Mouse (Mus musculus): ENCODE data around the gene Dnmt1. TPM values are rescaled to one million over a fixed set of nuclear protein-coding genes. Genes with fewer than 3 reads are reported as not detected.

Gene Dnmt1
- total and polyA plus RNA-seq, 3 experiments: 412 to 1,953 (median 681) TPM

DNA sequence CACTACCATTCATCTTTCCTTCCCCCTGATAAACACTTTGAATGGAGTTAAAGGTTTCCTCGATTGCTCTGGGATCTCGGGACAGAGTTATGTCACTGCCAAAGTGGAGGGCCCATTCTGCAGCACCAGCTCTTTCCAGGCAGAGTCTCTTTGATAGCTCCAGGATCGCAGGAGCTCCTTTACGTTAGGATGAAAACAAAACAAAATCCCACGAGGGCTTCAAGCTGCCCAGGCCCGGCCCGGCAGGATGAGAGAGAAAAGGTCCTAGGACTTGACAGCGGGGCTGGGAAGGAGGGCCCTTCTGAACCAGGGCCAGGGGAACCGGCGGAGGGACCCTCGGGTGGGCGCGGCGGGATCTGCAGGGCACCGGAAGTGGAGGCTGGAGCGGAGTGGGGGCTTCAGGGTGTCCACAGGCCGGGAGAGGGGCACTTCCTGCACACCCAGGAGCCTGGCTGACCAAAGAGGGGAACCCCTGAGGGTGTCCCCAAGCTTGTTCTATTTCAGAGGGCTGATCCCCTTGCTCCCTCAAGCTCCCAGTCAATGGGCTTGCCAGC is 7.6 kb downstream of the Dnmt1 start:
- Histone ChIP-seq H3K9me3 (replicated peaks; ENCODE audit: insufficient read depth, low read length) (no peaks in the 10 kb centered on the region), H3K27ac (ENCODE audit: control insufficient read depth, low read depth, low read length) (peak overlapping the region; percentile 89), H3K4me3 (ENCODE audit: control insufficient read depth in 1 of 2, insufficient read depth in 1 of 2, low read depth in 2 of 2, low read length in 2 of 2) (peak overlapping the region; percentile 49 to 74), H3K79me2 (ENCODE audit: control insufficient read depth, insufficient read depth, low read length, poor library complexity) (peaks cover 56% of the 10 kb centered on the region), H3K36me3 (ENCODE audit: control insufficient read depth in 1 of 2, insufficient read depth in 2 of 2, low read length in 2 of 2) (peaks cover 22 to 27% of the 10 kb centered on the region in 2 experiments), H3K9ac (ENCODE audit: control insufficient read depth, low read depth, low read length, poor library complexity, severe bottlenecking) (peak overlapping the region; percentile 90), H3K4me1 (ENCODE audit: control insufficient read depth in 1 of 2, insufficient read depth in 2 of 2, low read length in 2 of 2) (peaks cover 6 to 27% of the 10 kb centered on the region in 2 experiments), H3K27me3 (ENCODE audit: control insufficient read depth in 1 of 2, insufficient read depth in 2 of 2, low read length in 2 of 2) (no peaks in the 10 kb centered on the region)
- TF ChIP-seq CHD1 (IDR thresholded peaks at IDR 0.05; ENCODE audit: low read depth, low read length): no peak
- TF ChIP-seq MYB (IDR thresholded peaks at IDR 0.05; ENCODE audit: low read depth, low read length): no peak
- TF ChIP-seq UBTF (IDR thresholded peaks at IDR 0.05; ENCODE audit: borderline replicate concordance, insufficient read depth, low read depth, low read length): 0 out of 2 replicates have a peak, but pooled peaks have one; percentile 32
- TF ChIP-seq TAL1 (IDR thresholded peaks at IDR 0.05; ENCODE audit: low read length): no peak
- no peak for TF ChIP-seq E2F4 (IDR thresholded peaks at IDR 0.05; ENCODE audit: borderline replicate concordance, low read depth, low read length)
- peak; percentile 0; the same call in 1 of the 2 replicates for TF ChIP-seq TBP (IDR thresholded peaks at IDR 0.05; ENCODE audit: low read depth, low read length)
- no peak for TF ChIP-seq ETS1 (IDR thresholded peaks at IDR 0.05; ENCODE audit: low read depth, low read length)
- no peak for TF ChIP-seq SMC3 (IDR thresholded peaks at IDR 0.05; ENCODE audit: low read depth, low read length)
- TF ChIP-seq USF1 (IDR thresholded peaks at IDR 0.05; ENCODE audit: low read depth, low read length): no peak
- no peak for TF ChIP-seq NRF1 (IDR thresholded peaks at IDR 0.05; ENCODE audit: insufficient read depth, low read depth, low read length, poor library complexity, severe bottlenecking)
- no peak for DNase-seq (ENCODE audit: low read depth, low spot score)

DNA sequence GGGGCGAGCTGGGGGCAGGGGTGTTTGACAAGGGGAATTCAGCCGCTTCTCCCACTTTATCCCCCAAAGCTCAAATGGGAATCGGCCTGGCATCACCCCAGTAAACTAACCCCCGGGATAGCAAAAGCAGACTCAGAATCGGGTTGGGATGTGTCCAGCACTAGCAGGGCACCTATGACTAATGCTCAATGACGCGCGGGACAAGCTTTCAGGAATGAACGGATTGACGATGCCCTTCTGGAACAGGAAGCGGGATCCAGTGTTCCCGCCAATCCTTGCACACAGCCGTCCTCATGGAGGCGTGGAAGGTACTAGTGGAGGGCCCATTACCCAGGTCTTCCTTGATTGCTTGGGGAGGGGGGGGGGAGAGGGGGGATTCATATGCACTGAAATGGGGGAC is 8.2 kb downstream of the Dnmt1 start:
- H3K27ac ChIP-seq (ENCODE audit: control insufficient read depth, low read depth, low read length): peak overlapping the region; percentile 89
- TF ChIP-seq KAT2A (conservative IDR thresholded peaks at IDR 0.05; ENCODE audit: low read depth, low read length) (no peak), ETS1 (IDR thresholded peaks at IDR 0.05; ENCODE audit: low read depth, low read length) (no peak), ELF1 (IDR thresholded peaks at IDR 0.05; ENCODE audit: low read depth, low read length) (no peak), MAFK (IDR thresholded peaks at IDR 0.05; ENCODE audit: borderline replicate concordance, low read depth, low read length) (no peak), CHD2 (IDR thresholded peaks at IDR 0.05; ENCODE audit: low read length) (no peak), EP300 (IDR thresholded peaks at IDR 0.05; ENCODE audit: low read depth in 1 of 2, low read length in 2 of 2) (no peak), BHLHE40 (IDR thresholded peaks at IDR 0.05; ENCODE audit: borderline replicate concordance, low read depth, low read length) (no peak), CTCF (IDR thresholded peaks at IDR 0.05 in 2 of 3, conservative IDR thresholded peaks at IDR 0.05 in 1 of 3; ENCODE audit: control insufficient read depth in 1 of 3, insufficient read depth in 1 of 3, low read depth in 2 of 3, low read length in 3 of 3, poor library complexity in 1 of 3, severe bottlenecking in 1 of 3) (no peak), USF1 (IDR thresholded peaks at IDR 0.05; ENCODE audit: low read depth, low read length) (no peak), CHD1 (IDR thresholded peaks at IDR 0.05; ENCODE audit: low read depth, low read length) (no peak), POLR2AphosphoS5 (IDR thresholded peaks at IDR 0.05; ENCODE audit: borderline replicate concordance, low read depth, low read length) (no peak), MEF2A (IDR thresholded peaks at IDR 0.05; ENCODE audit: extremely low read depth, insufficient replicate concordance, low read depth, low read length, poor library complexity, severe bottlenecking) (no peak), MAZ (IDR thresholded peaks at IDR 0.05; ENCODE audit: low read depth, low read length) (no peak)
- H3K27me3 ChIP-seq (ENCODE audit: control insufficient read depth in 1 of 2, insufficient read depth in 2 of 2, low read length in 2 of 2): no peaks in the 10 kb centered on the region
- H3K79me2 ChIP-seq (ENCODE audit: control insufficient read depth, insufficient read depth, low read length, poor library complexity): peaks cover 62% of the 10 kb centered on the region
- peak overlapping the region; percentile 90 for H3K9ac ChIP-seq (ENCODE audit: control insufficient read depth, low read depth, low read length, poor library complexity, severe bottlenecking)
- peaks cover 27 to 28% of the 10 kb centered on the region in 2 experiments for H3K36me3 ChIP-seq (ENCODE audit: control insufficient read depth in 1 of 2, insufficient read depth in 2 of 2, low read length in 2 of 2)
- H3K4me1 ChIP-seq (ENCODE audit: control insufficient read depth in 1 of 2, insufficient read depth in 2 of 2, low read length in 2 of 2): peaks cover 6 to 27% of the 10 kb centered on the region in 2 experiments
- no peaks in the 10 kb centered on the region for H3K9me3 ChIP-seq (replicated peaks; ENCODE audit: insufficient read depth, low read length)
- H3K4me3 ChIP-seq (ENCODE audit: control insufficient read depth in 1 of 2, insufficient read depth in 1 of 2, low read depth in 2 of 2, low read length in 2 of 2): peak overlapping the region; percentile 49 to 74
- DNase-seq (ENCODE audit: low read depth, low spot score): peak; percentile 78
